In genomic region chr9:34967772-34968171, GRCm38 (mm10) we compare ENCODE assay signal across 21 mouse cellular contexts.
DNase-seq lines count a peak whose midpoint lies in the region; ATAC-seq and TF ChIP-seq lines count a peak whose summit lies in the region.
"Had no signal": no experiment of that assay in that cellular context is flagged by ENCODE, and none has a peak within 500 bp of the region (broad histone marks: within the 10 kb centered on the region; RNA-seq: fewer than 3 reads in every experiment).

No protein-coding gene starts in this region.

- TF ChIP-seq POLR2A in kidney, adult 2 months (IDR thresholded peaks at IDR 0.05; ENCODE audit: low read depth, low read length) = no peak

- H3K27me3 ChIP-seq in hindbrain, embryonic 16.5 days (replicated peaks; ENCODE audit: control insufficient read depth, insufficient read depth, low read length) = no peaks in the 10 kb centered on the region; the same call in 1 of the 2 replicates
- H3K27me3 ChIP-seq in hindbrain, embryonic 11.5 days (ENCODE audit: control insufficient read depth, insufficient read depth, low read length) = no peaks in the 10 kb centered on the region
- no peaks in the 10 kb centered on the region for H3K27me3 ChIP-seq in kidney, embryonic 15.5 days
- no peaks in the 10 kb centered on the region for H3K27me3 ChIP-seq in kidney, adult 2 months (replicated peaks; ENCODE audit: control insufficient read depth, insufficient read depth, low read length)
- H3K27me3 ChIP-seq in stomach, embryonic 16.5 days (ENCODE audit: control insufficient read depth, insufficient read depth, low read length) = no peaks in the 10 kb centered on the region
- H3K27me3 ChIP-seq: hindbrain, embryonic 15.5 days; Patski had no signal

- ATAC-seq in hindbrain, embryonic 16.5 days = peak; percentile 28; the same call in 1 of the 2 replicates
- ATAC-seq in hindbrain, embryonic 11.5 days (ENCODE audit: low FRiP score) = no peak
- 0 out of 2 replicates have a peak, but pooled peaks have one; percentile 29 for ATAC-seq in kidney, embryonic 15.5 days (replicated peaks; ENCODE audit: low FRiP score)
- 0 out of 2 replicates have a peak, but pooled peaks have one; percentile 46 for ATAC-seq in stomach, embryonic 16.5 days (ENCODE audit: insufficient read depth, low FRiP score)
- ATAC-seq: activated CD4-positive, CD25-positive, alpha-beta regulatory T cell, adult 4 months; forebrain, embryonic 13.5 days; forebrain, postnatal 0 days; Patski had no signal

- no peaks in the 10 kb centered on the region for H3K36me3 ChIP-seq in hindbrain, embryonic 16.5 days (ENCODE audit: control insufficient read depth, insufficient read depth, low read length)
- no peaks in the 10 kb centered on the region for H3K36me3 ChIP-seq in hindbrain, embryonic 11.5 days (ENCODE audit: control insufficient read depth, insufficient read depth, low read length)
- H3K36me3 ChIP-seq in kidney, embryonic 15.5 days = no peaks in the 10 kb centered on the region
- no peaks in the 10 kb centered on the region for H3K36me3 ChIP-seq in kidney, adult 2 months (ENCODE audit: control insufficient read depth, insufficient read depth, low read length)
- no peaks in the 10 kb centered on the region for H3K36me3 ChIP-seq in stomach, embryonic 16.5 days (ENCODE audit: control insufficient read depth, insufficient read depth, low read length)
- H3K36me3 ChIP-seq: embryonic facial prominence, embryonic 13.5 days; heart, embryonic 15.5 days; hindbrain, embryonic 15.5 days had no signal

- no peak overlapping the region for H3K4me3 ChIP-seq in hindbrain, embryonic 16.5 days (ENCODE audit: low read length)
- H3K4me3 ChIP-seq in hindbrain, embryonic 11.5 days (ENCODE audit: low read depth, low read length) = no peak overlapping the region
- no peak overlapping the region for H3K4me3 ChIP-seq in kidney, embryonic 15.5 days (replicated peaks)
- no peak overlapping the region for H3K4me3 ChIP-seq in kidney, adult 2 months (ENCODE audit: insufficient read depth, low read depth, low read length)
- H3K4me3 ChIP-seq in stomach, embryonic 16.5 days (replicated peaks; ENCODE audit: low read length) = no peak overlapping the region
- H3K4me3 ChIP-seq: embryonic facial prominence, embryonic 13.5 days; forebrain, embryonic 13.5 days; heart, adult 2 months; heart, embryonic 15.5 days; hindbrain, embryonic 15.5 days had no signal

- no peak for TF ChIP-seq CTCF in kidney, adult 2 months (conservative IDR thresholded peaks at IDR 0.05; ENCODE audit: insufficient read depth, insufficient read length, low read depth, low read length)

- WGBS in hindbrain, embryonic 16.5 days = 42% methylated on average over 6 of the region's 6 CpGs
- WGBS in hindbrain, embryonic 11.5 days = 37% methylated on average over 6 of the region's 6 CpGs
- 28% methylated on average over 6 of the region's 6 CpGs for WGBS in kidney, embryonic 15.5 days
- 36% methylated on average over 6 of the region's 6 CpGs for WGBS in kidney, adult 2 months
- 17% methylated on average over 6 of the region's 6 CpGs for WGBS in stomach, embryonic 16.5 days

- no peaks in the 10 kb centered on the region for H3K9me3 ChIP-seq in hindbrain, embryonic 16.5 days (ENCODE audit: control insufficient read depth, low read length)
- no peaks in the 10 kb centered on the region for H3K9me3 ChIP-seq in hindbrain, embryonic 11.5 days (ENCODE audit: control insufficient read depth, low read length)
- no peaks in the 10 kb centered on the region for H3K9me3 ChIP-seq in kidney, embryonic 15.5 days (replicated peaks)
- no peaks in the 10 kb centered on the region for H3K9me3 ChIP-seq in stomach, embryonic 16.5 days (replicated peaks; ENCODE audit: control insufficient read depth, low read length)
- H3K9me3 ChIP-seq: embryonic facial prominence, embryonic 13.5 days; forebrain, embryonic 13.5 days; heart, embryonic 15.5 days; hindbrain, embryonic 15.5 days had no signal

- H3K27ac ChIP-seq in hindbrain, embryonic 16.5 days (ENCODE audit: low read depth, low read length) = no peak overlapping the region
- no peak overlapping the region for H3K27ac ChIP-seq in hindbrain, embryonic 11.5 days (ENCODE audit: low read depth, low read length)
- no peak overlapping the region for H3K27ac ChIP-seq in kidney, embryonic 15.5 days
- H3K27ac ChIP-seq in kidney, adult 2 months (ENCODE audit: insufficient read depth, low read depth, low read length) = no peak overlapping the region
- H3K27ac ChIP-seq in stomach, embryonic 16.5 days (ENCODE audit: low read length) = no peak overlapping the region
- H3K27ac ChIP-seq: embryonic facial prominence, embryonic 13.5 days; forebrain, embryonic 13.5 days; heart, adult 2 months; heart, embryonic 15.5 days; hindbrain, embryonic 15.5 days had no signal

- peaks cover 16% of the 10 kb centered on the region for H3K4me1 ChIP-seq in hindbrain, embryonic 16.5 days (ENCODE audit: control insufficient read depth, insufficient read depth, low read depth, low read length)
- 0 out of 2 replicates have a peak, but pooled peaks cover 5% of the 10 kb centered on the region for H3K4me1 ChIP-seq in hindbrain, embryonic 11.5 days (replicated peaks; ENCODE audit: control insufficient read depth, insufficient read depth, low read length)
- 0 out of 2 replicates have a peak, but pooled peaks cover 3% of the 10 kb centered on the region for H3K4me1 ChIP-seq in kidney, embryonic 15.5 days
- no peaks in the 10 kb centered on the region for H3K4me1 ChIP-seq in kidney, adult 2 months (ENCODE audit: control insufficient read depth, insufficient read depth, low read length)
- 0 out of 2 replicates have a peak, but pooled peaks cover 6% of the 10 kb centered on the region for H3K4me1 ChIP-seq in stomach, embryonic 16.5 days (ENCODE audit: control insufficient read depth, insufficient read depth, low read length)
- H3K4me1 ChIP-seq: heart, embryonic 15.5 days had no signal

- DNase-seq in hindbrain, embryonic 11.5 days (ENCODE audit: low spot score) = no peak
- DNase-seq in kidney, adult 2 months = no peak
- DNase-seq in retina, postnatal 1 day = peak; percentile 45
- no peak for DNase-seq in retina, embryonic 14.5 days (ENCODE audit: low spot score)
- DNase-seq: adrenal gland, postnatal 14 days; cerebellum, adult 18-20 months; cerebellum, postnatal 10 days; forebrain, postnatal 0 days; gastrocnemius, postnatal 14 days; heart, adult 2 months; heart, postnatal 14 days had no signal

- no peak overlapping the region for H3K4me2 ChIP-seq in hindbrain, embryonic 16.5 days (ENCODE audit: low read length)
- H3K4me2 ChIP-seq in hindbrain, embryonic 11.5 days (replicated peaks; ENCODE audit: low read depth, low read length) = no peak overlapping the region
- H3K4me2 ChIP-seq in kidney, embryonic 15.5 days = no peak overlapping the region
- no peak overlapping the region for H3K4me2 ChIP-seq in stomach, embryonic 16.5 days (ENCODE audit: low read depth, low read length)
- H3K4me2 ChIP-seq: embryonic facial prominence, embryonic 13.5 days; forebrain, embryonic 13.5 days; heart, embryonic 11.5 days; heart, embryonic 15.5 days; hindbrain, embryonic 15.5 days had no signal

- no peak overlapping the region for H3K9ac ChIP-seq in hindbrain, embryonic 16.5 days (ENCODE audit: low read depth, low read length)
- no peak overlapping the region for H3K9ac ChIP-seq in hindbrain, embryonic 11.5 days (ENCODE audit: low read depth, low read length)
- H3K9ac ChIP-seq in kidney, embryonic 15.5 days = no peak overlapping the region
- no peak overlapping the region for H3K9ac ChIP-seq in stomach, embryonic 16.5 days (ENCODE audit: low read length)
- H3K9ac ChIP-seq: embryonic facial prominence, embryonic 13.5 days; forebrain, embryonic 13.5 days; forebrain, postnatal 0 days; heart, embryonic 15.5 days; hindbrain, embryonic 15.5 days had no signal
